Mouse (Mus musculus): Measurements from ENCODE around the gene Zfp619.

GRCm38 (mm10) chr7:39484384-39484783, 33.2 kb upstream of the Zfp619 start:
- TF ChIP-seq CTCF (IDR thresholded peaks at IDR 0.05) (peak; percentile 44), EP300 (IDR thresholded peaks at IDR 0.05) (no peak)

All from lung, postnatal 0 days (tissue).